Mouse (Mus musculus) forebrain, embryonic 14.5 days (tissue): ENCODE data around the gene St6galnac1. TPM values are rescaled to one million over a fixed set of nuclear protein-coding genes. Genes with fewer than 3 reads are reported as not detected.
"Not testable (repeated sequence)": the region's sequence is repeated elsewhere in the genome, so short reads cannot be mapped to it uniquely, and the experiment has no call there.

ENCODE experiments used
- ATAC-seq: fragments of 200-750 bp; cut with Nextera tagmentation; 2 replicates; pipeline ENCODE4 v1.8.0; 2017; ENCODE audit warnings: mild to moderate bottlenecking, moderate library complexity
- DNase-seq: peaks from one replicate; pipeline ENCODE4 v3.0.0-alpha.2; 2015; ENCODE audit warnings: low spot score
- H3K27ac ChIP-seq: fragments of 300-500 bp; sonication (generic); 2 replicates; pipeline ENCODE4 v1.5.1; 2014; ENCODE audit warnings: low read depth, mild to moderate bottlenecking, control low read depth, low read length, moderate library complexity
- H3K27me3 ChIP-seq: fragments of 300-500 bp; sonication (generic); replicated peaks from 2 replicates; pipeline ENCODE4 v1.6.1; 2014; ENCODE audit warnings: low read length, control low read depth, mixed read lengths; ENCODE audit not compliant: control insufficient read depth, insufficient read depth
- H3K36me3 ChIP-seq: fragments of 300-500 bp; sonication (generic); 2 replicates; pipeline ENCODE4 v1.6.1; 2014; ENCODE audit warnings: low read length, control low read depth; ENCODE audit not compliant: control insufficient read depth, insufficient read depth
- H3K4me1 ChIP-seq: fragments of 300-500 bp; sonication (generic); 2 replicates; pipeline ENCODE4 v1.6.1; 2014; ENCODE audit warnings: antibody characterized with exemption, low read length, control low read depth; ENCODE audit not compliant: control insufficient read depth, insufficient read depth
- H3K4me2 ChIP-seq: fragments of 300-500 bp; sonication (generic); 2 replicates; pipeline ENCODE4 v1.6.1; 2014; ENCODE audit warnings: mild to moderate bottlenecking, control low read depth, low read length
- H3K4me3 ChIP-seq: fragments of 300-500 bp; sonication (generic); 2 replicates; pipeline ENCODE4 v1.5.1; 2014; ENCODE audit warnings: low read depth, low read length, control low read depth
- H3K9ac ChIP-seq: fragments of 300-500 bp; sonication (generic); 2 replicates; pipeline ENCODE4 v1.6.1; 2014; ENCODE audit warnings: mild to moderate bottlenecking, low read length, control low read depth, moderate library complexity
- H3K9me3 ChIP-seq: fragments of 300-500 bp; sonication (generic); replicated peaks from 2 replicates; pipeline ENCODE4 v1.6.1; 2016; ENCODE audit warnings: low read length, control low read depth, mixed read lengths; ENCODE audit not compliant: control insufficient read depth
- WGBS: fragments of 180-500 bp; shearing (Covaris S2); extraction: QIAGEN DNeasy Blood & Tissue Kit; methylation state at CpG from one replicate; pipeline ENCODE4 v1.1.7; 2014; 5-methylcytosine and 5-hydroxymethylcytosine counted together
- polyA plus RNA-seq: library from polyadenylated mRNA; unstranded; fragments of >200 nt; fragmentation: Nextera tagmentation; extraction: Ambion mirVana; gene quantifications from 2 replicates; pipeline ENCODE4 v1.2.1, GENCODE M21; 2014

Gene St6galnac1
- polyA plus RNA-seq, 1 experiment from 2014 or later: not detected

DNA sequence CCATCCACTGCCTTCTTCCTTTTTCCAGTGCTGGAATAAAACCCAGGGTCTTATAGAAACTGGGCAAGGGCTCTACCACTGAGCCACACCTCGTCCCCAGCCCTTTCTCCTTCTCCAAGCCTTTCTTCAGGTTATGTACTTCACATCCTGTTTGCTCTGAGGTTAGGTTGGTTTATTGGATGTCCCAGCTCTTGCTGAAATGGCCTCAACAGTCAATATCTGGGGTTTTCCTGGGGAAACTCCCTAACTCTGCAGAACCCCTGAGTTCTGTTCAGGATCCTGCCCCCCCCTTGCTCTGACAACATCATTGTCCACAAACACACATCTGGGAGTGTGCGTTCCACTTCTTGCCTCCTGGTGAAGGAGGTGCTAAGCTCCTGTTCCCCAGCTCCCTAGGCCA, 26.6 kb downstream of the St6galnac1 start:
- H3K4me1 ChIP-seq, H3K4me2 ChIP-seq, H3K9ac ChIP-seq, H3K27me3 ChIP-seq, DNase-seq, H3K36me3 ChIP-seq, H3K27ac ChIP-seq, H3K4me3 ChIP-seq, H3K9me3 ChIP-seq, ATAC-seq: not testable (repeated sequence)
- WGBS: 82% methylated on average over 2 of the region's 2 CpGs

GRCm38 (mm10) chr11:116746822-116747221, 28.5 kb downstream of the St6galnac1 start:
- not testable (repeated sequence) for H3K27ac ChIP-seq, H3K9ac ChIP-seq, H3K27me3 ChIP-seq, H3K4me3 ChIP-seq, H3K9me3 ChIP-seq, DNase-seq, H3K4me2 ChIP-seq, ATAC-seq, H3K4me1 ChIP-seq, H3K36me3 ChIP-seq
- WGBS: 100% methylated on average over 3 of the region's 3 CpGs

- not testable (repeated sequence) for H3K4me2 ChIP-seq, DNase-seq, H3K4me1 ChIP-seq, H3K4me3 ChIP-seq, H3K36me3 ChIP-seq, H3K27ac ChIP-seq, ATAC-seq, H3K9me3 ChIP-seq, H3K27me3 ChIP-seq, H3K9ac ChIP-seq
- 79% methylated on average over 2 of the region's 2 CpGs for WGBS
Observed at GRCm38 (mm10) chr11:116745457-116745856, 29.9 kb downstream of the St6galnac1 start.

GRCm38 (mm10) chr11:116738411-116738810, 36.9 kb downstream of the St6galnac1 start:
- WGBS: 48% methylated on average over 11 of the region's 11 CpGs

GRCm38 (mm10) chr11:116732536-116732935, 42.8 kb downstream of the St6galnac1 start:
- no peak for DNase-seq

More at GRCm38 (mm10) chr11:116738411-116738810, 36.9 kb downstream of the St6galnac1 start:
- no peaks in the 10 kb centered on the region for H3K27me3 ChIP-seq
- H3K27ac ChIP-seq: no peak overlapping the region
- H3K36me3 ChIP-seq: no peaks in the 10 kb centered on the region
- H3K9ac ChIP-seq: no peak overlapping the region
- H3K4me2 ChIP-seq: no peak overlapping the region
- no peak for ATAC-seq
- H3K4me1 ChIP-seq: no peaks in the 10 kb centered on the region
- no peak for DNase-seq
- no peaks in the 10 kb centered on the region for H3K9me3 ChIP-seq
- H3K4me3 ChIP-seq: no peak overlapping the region

GRCm38 (mm10) chr11:116731060-116731580, 44.2 kb downstream of the St6galnac1 start:
- H3K9ac ChIP-seq, DNase-seq, H3K9me3 ChIP-seq, ATAC-seq, H3K27ac ChIP-seq, H3K36me3 ChIP-seq, H3K4me1 ChIP-seq, H3K4me3 ChIP-seq, H3K27me3 ChIP-seq, H3K4me2 ChIP-seq: not testable (repeated sequence)
- WGBS: 93% methylated on average over 6 of the region's 6 CpGs

More at GRCm38 (mm10) chr11:116732536-116732935, 42.8 kb downstream of the St6galnac1 start:
- Histone ChIP-seq H3K4me2 (no peak overlapping the region), H3K4me3 (no peak overlapping the region), H3K27me3 (no peaks in the 10 kb centered on the region), H3K9me3 (no peaks in the 10 kb centered on the region), H3K9ac (no peak overlapping the region), H3K36me3 (no peaks in the 10 kb centered on the region), H3K27ac (no peak overlapping the region), H3K4me1 (no peaks in the 10 kb centered on the region)
- no peak for ATAC-seq
- 96% methylated on average over 4 of the region's 4 CpGs for WGBS

- no peak overlapping the region for H3K9ac ChIP-seq
- H3K9me3 ChIP-seq: no peaks in the 10 kb centered on the region
- H3K4me1 ChIP-seq: 0 out of 2 replicates have a peak, but pooled peaks cover 4% of the 10 kb centered on the region
- H3K27ac ChIP-seq: no peak overlapping the region
- no peak overlapping the region for H3K4me2 ChIP-seq
- DNase-seq (no peak), ATAC-seq (no peak)
- whole genome bisulfite sequencing: 89% methylated on average over 9 of the region's 9 CpGs
- no peak overlapping the region for H3K4me3 ChIP-seq
- no peaks in the 10 kb centered on the region for H3K27me3 ChIP-seq
- no peaks in the 10 kb centered on the region for H3K36me3 ChIP-seq
Observed at GRCm38 (mm10) chr11:116729276-116730008, 45.9 kb downstream of the St6galnac1 start.

DNA sequence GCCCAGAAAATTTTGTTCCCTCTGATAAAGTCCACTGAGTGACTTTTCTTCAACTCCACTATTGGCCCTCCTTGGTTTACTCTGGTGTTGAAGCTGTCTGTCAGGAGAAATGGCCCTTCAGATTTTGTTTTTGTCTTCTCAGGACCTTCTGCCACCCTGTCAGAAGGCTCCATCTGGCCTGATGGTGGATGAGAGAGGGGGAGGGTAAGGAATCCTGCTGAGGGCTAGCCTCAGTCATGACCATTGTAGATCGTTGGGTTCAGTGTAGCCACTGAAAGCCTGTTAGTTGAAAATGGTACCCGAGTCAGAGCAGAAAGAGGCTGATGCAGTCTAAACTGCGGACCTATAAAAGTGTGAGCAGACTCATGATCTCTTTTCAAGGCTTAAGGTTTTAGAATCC, 49.2 kb downstream of the St6galnac1 start:
- no peak for DNase-seq
- no peaks in the 10 kb centered on the region for H3K27me3 ChIP-seq
- no peak overlapping the region for H3K4me2 ChIP-seq
- H3K4me1 ChIP-seq: 0 out of 2 replicates have a peak, but pooled peaks cover 4% of the 10 kb centered on the region
- no peak overlapping the region for H3K27ac ChIP-seq
- no peaks in the 10 kb centered on the region for H3K9me3 ChIP-seq
- 82% methylated on average over 3 of the region's 3 CpGs for WGBS
- ATAC-seq: no peak
- H3K9ac ChIP-seq: no peak overlapping the region
- no peaks in the 10 kb centered on the region for H3K36me3 ChIP-seq
- no peak overlapping the region for H3K4me3 ChIP-seq
